Mouse (Mus musculus) cerebellum, adult 8-10 months (tissue): ENCODE data around the gene Sh2d1b2.

ENCODE experiments used
- DNase-seq: peaks from one replicate; pipeline ENCODE4 v3.0.0; 2022

Sh2d1b2 gene

DNA sequence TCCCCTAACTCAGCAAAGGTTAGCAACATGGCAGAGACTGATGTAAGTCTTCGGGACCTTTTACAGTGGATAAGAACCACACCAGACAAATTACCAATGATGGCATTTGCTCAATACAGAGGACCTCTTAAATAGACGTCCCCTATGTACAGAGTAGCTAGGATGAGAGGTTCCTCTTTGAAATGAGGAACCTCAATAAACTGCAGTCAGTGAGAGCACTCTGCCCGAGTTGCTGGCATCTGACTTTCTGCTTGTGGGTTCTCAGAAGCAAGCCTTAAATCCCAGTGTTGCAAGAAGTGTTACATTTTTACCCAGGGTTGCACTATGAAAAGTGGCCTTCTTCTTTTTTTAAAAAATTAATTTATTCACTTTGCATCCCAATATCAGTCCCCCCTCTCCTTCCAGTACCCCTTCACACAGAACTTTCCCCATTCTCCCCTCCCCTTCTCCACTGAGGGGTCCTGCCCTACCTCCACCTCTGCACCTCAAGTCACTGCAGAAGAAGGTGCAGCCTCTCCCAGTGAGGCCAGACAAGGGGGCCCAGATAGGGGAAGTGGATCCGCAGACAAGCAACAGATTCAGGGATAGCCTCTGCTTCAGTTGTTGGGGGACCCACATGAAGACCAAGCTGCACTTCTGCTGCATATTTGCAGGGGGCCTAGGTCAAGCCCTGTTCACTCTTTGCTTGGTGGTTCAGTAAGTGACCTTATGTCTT, 50.0 kb downstream of the Sh2d1b2 start:
- no peak for DNase-seq

DNA sequence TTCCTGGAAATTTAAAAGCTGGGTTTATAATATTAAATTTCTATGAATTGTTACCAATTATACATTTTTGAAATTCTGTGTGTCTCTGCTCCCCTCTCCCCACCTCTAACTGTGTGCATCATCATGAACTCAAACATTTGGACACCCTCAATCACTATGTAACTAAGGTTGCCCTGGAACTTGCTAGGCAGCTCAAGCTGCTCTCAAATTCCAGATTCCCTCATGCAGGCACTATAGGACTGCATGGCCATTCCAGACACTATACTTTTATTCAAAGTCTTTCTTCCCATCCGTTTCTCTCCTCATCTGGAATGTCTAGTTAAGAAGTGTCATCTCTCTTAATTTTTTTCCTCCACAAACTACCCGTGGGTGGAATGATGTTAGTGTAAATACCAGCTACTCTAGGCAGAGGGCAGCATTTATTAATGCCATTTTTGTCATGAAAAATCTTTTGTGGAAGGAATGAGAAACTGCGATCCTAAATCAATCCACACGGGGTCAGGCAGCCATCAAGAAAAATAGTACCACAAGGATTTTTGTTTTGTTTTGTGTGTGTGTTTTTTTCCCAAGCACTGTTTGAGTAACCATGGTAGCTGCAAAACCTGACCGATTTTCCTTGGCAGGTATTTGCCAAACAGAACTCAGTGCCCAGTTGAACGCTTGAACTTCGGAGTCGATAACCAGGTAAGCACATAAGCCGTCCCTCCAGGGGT, 59.8 kb downstream of the Sh2d1b2 start:
- peak; percentile 49 for DNase-seq

- DNase-seq: no peak
Measured at GRCm38 (mm10) chr1:170293257-170293656, 60.7 kb downstream of the Sh2d1b2 start.

DNA sequence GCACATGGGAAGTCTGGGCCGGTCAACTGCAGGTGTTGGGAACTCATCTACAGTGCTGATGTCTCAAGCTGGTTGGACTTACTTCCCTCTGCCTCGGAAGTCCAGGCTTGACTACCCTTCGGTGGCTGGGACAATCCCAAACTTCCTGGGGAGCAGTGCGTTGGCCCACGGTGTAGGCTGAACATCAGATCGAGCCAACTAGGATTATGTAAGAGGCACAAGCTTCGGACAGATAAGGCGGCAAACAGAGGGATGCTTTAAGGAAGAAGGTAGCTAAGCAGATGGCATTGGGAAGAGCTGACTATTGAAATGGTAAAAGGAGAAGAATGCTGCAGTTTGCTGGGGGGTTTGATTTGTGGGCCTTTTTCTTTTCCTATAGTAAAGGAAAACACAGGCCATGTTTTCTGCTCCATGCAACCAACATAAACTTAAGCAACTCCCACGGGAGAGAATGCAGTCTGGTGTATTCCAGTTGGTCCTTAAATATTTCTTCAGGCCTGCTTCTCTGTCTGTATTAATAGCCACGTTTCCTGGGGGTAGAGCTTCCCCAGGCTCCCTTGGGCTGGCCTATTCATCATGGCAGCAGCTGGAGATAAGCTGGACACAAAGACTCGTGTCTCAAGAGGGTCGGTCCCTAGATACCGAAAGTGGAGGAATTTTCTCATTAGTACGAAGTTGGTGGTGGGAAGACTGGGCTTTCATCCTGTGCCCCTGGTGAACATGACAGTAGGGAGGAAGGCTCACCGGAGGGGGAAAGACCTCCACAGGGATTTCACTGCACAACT, 62.4 kb downstream of the Sh2d1b2 start:
- no peak for DNase-seq

DNA sequence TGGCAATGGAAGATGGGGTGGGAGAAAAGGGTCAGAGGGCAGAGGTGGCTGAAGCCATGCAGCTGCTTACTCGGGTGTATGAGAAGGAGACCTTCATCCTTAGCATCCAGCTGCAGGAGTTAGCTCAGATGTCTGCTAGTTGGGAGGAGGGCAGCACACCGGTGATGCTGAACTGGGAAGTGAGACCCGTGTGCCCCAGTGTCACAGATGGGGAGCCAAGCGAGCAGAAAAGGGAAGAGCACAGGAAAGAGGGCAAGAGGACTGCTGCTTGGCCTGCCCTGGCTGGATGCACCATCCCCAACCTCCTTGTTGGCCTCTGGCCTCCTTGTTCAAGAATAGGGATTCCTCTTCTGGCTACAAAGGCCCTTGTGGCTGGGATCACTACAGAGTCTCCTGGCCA, 66.9 kb downstream of the Sh2d1b2 start:
- DNase-seq: no peak

DNA sequence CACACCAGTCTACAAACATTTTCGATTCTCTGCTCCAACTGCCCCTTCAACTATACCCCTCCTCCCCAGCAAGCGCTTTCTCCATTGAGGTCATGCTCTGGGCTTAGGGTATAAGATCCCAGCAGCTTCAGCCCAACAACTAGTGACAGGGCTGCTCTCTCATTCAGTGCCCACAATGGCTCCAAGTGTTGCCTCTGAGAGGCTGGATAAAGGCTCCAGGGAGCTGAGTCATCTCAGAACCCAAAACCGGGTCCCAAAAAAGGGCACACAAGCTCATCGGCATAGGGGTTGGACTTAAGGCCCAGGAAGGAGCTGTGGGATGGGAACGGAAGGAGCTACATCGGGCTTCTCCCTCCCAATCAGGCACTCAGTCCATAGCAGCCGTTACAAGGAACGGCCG, 69.1 kb downstream of the Sh2d1b2 start:
- no peak for DNase-seq

DNA sequence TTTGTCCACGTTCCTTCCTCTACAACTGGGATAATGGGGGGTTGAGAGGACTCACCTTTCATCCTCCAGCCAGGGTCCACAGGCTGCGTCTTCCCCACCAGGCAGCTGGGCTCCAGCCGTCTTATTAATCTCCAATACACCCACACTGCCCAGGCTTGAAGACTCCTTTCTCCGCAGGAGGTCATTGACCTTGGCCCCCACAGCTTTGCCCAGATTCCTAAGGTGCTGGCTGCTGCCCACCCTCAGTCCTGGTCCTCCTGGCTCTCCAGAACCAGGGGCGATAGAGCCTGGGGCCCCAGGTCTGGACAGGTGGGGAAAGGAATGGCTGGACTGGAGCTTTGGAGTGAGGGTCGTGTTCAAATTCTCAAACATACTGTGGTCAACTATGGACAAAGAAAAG, 69.9 kb downstream of the Sh2d1b2 start:
- no peak for DNase-seq

GRCm38 (mm10) chr1:170303103-170303502, 70.6 kb downstream of the Sh2d1b2 start:
- DNase-seq: no peak
